Mouse (Mus musculus): ENCODE data around the gene Asic2.

DNA sequence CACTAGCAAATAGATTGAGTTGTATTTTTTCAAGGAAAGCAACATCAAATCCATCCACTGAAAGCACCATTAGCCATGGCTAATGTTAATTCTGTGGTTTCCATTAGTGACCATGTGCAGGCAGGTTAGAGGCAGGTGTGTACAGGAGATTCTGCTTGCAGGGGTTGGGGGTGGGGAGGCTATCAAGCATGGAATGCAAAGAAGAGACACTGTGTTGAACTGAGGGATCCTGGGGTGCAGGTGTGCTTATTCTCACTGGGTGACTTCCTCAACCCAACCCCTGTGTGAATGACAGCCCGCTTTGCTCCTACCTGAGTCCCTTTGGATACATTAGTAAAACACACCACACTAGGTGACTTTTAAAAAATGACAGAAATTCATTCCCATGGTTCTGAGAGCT lies 20.2 kb downstream of the Asic2 start:
- TF ChIP-seq POLR2A (IDR thresholded peaks at IDR 0.05; ENCODE audit: control insufficient read depth, extremely low read depth, insufficient read depth, low read length, poor library complexity) (no peak), CTCF (IDR thresholded peaks at IDR 0.05; ENCODE audit: borderline replicate concordance, control insufficient read depth, extremely low read depth, insufficient read depth, low read length, poor library complexity) (no peak)
